10 mouse cellular contexts compared by ENCODE assay signal in genomic region chr3:29739292-29739691, GRCm38 (mm10).
A peak's percentile ranks its signal among the peaks of the same experiment; 100 is the strongest.
DNase-seq lines count a peak whose midpoint lies in the region; ATAC-seq and TF ChIP-seq lines count a peak whose summit lies in the region.
"Had no signal": no experiment of that assay in that cellular context is flagged by ENCODE, and none has a peak within 500 bp of the region (broad histone marks: within the 10 kb centered on the region; RNA-seq: fewer than 3 reads in every experiment).

No protein-coding gene starts in this region.

- H3K4me1 ChIP-seq in hindbrain, postnatal 0 days (ENCODE audit: insufficient read depth, low read length) = no peaks in the 10 kb centered on the region
- H3K4me1 ChIP-seq in hindbrain, embryonic 12.5 days = no peaks in the 10 kb centered on the region
- no peaks in the 10 kb centered on the region for H3K4me1 ChIP-seq in midbrain, embryonic 14.5 days (ENCODE audit: control insufficient read depth, insufficient read depth, low read length)
- H3K4me1 ChIP-seq in midbrain, embryonic 10.5 days = peaks cover under 1% of the 10 kb centered on the region; the same call in 1 of the 2 replicates
- H3K4me1 ChIP-seq: lung, embryonic 15.5 days had no signal

- no peak for ATAC-seq in hindbrain, postnatal 0 days
- ATAC-seq in hindbrain, embryonic 12.5 days (ENCODE audit: low FRiP score) = no peak
- ATAC-seq in midbrain, embryonic 14.5 days (ENCODE audit: low FRiP score, low TSS enrichment) = no peak
- ATAC-seq in megakaryocyte progenitor cell, adult 5-6 weeks (replicated peaks; ENCODE audit: poor library complexity) = no peak

- H3K9me3 ChIP-seq in hindbrain, postnatal 0 days (ENCODE audit: low read length) = no peaks in the 10 kb centered on the region
- H3K9me3 ChIP-seq in hindbrain, embryonic 12.5 days (replicated peaks) = no peaks in the 10 kb centered on the region
- H3K9me3 ChIP-seq in midbrain, embryonic 14.5 days (ENCODE audit: control insufficient read depth, low read length) = no peaks in the 10 kb centered on the region
- no peaks in the 10 kb centered on the region for H3K9me3 ChIP-seq in midbrain, embryonic 10.5 days (replicated peaks)
- H3K9me3 ChIP-seq: lung, embryonic 15.5 days had no signal

- no peak overlapping the region for H3K4me2 ChIP-seq in hindbrain, postnatal 0 days (ENCODE audit: low read depth, low read length)
- no peak overlapping the region for H3K4me2 ChIP-seq in hindbrain, embryonic 12.5 days (replicated peaks)
- no peak overlapping the region for H3K4me2 ChIP-seq in midbrain, embryonic 14.5 days (ENCODE audit: low read length)
- H3K4me2 ChIP-seq: lung, embryonic 15.5 days had no signal

- no peak overlapping the region for H3K4me3 ChIP-seq in hindbrain, postnatal 0 days (ENCODE audit: low read length)
- H3K4me3 ChIP-seq in hindbrain, embryonic 12.5 days = no peak overlapping the region
- no peak overlapping the region for H3K4me3 ChIP-seq in midbrain, embryonic 14.5 days (replicated peaks; ENCODE audit: low read depth, low read length)
- H3K4me3 ChIP-seq in midbrain, embryonic 10.5 days = no peak overlapping the region
- H3K4me3 ChIP-seq: lung, embryonic 15.5 days had no signal

- 35% methylated on average over 5 of the region's 5 CpGs for WGBS in hindbrain, postnatal 0 days
- 35% methylated on average over 5 of the region's 5 CpGs for WGBS in hindbrain, embryonic 12.5 days
- 31% methylated on average over 5 of the region's 5 CpGs for WGBS in midbrain, embryonic 14.5 days
- 34% methylated on average over 5 of the region's 5 CpGs for WGBS in midbrain, embryonic 10.5 days

- peak; percentile 73 for DNase-seq in hindbrain, postnatal 0 days (ENCODE audit: low spot score)
- DNase-seq in midbrain, embryonic 14.5 days = peak; percentile 78
- no peak for DNase-seq in midbrain, embryonic 10.5 days (ENCODE audit: low spot score)
- peak; percentile 73 for DNase-seq in embryo, embryonic 10.5 days (ENCODE audit: low spot score)
- peak; percentile 27 for DNase-seq in right cerebral cortex, postnatal 14 days
- DNase-seq in urinary bladder, postnatal 4 days (ENCODE audit: low spot score in 2 of 2) = no peak
- DNase-seq: cerebellum, adult 8-10 months had no signal

- H3K9ac ChIP-seq in hindbrain, postnatal 0 days (replicated peaks; ENCODE audit: low read length) = no peak overlapping the region
- no peak overlapping the region for H3K9ac ChIP-seq in hindbrain, embryonic 12.5 days
- H3K9ac ChIP-seq in midbrain, embryonic 14.5 days (replicated peaks; ENCODE audit: low read length) = no peak overlapping the region
- H3K9ac ChIP-seq: lung, embryonic 15.5 days had no signal

- no peaks in the 10 kb centered on the region for H3K27me3 ChIP-seq in hindbrain, postnatal 0 days (ENCODE audit: insufficient read depth, low read length)
- H3K27me3 ChIP-seq in hindbrain, embryonic 12.5 days = no peaks in the 10 kb centered on the region
- H3K27me3 ChIP-seq in midbrain, embryonic 14.5 days (ENCODE audit: control insufficient read depth, insufficient read depth, low read length) = no peaks in the 10 kb centered on the region
- no peaks in the 10 kb centered on the region for H3K27me3 ChIP-seq in midbrain, embryonic 10.5 days (ENCODE audit: low read depth, poor library complexity, severe bottlenecking)
- H3K27me3 ChIP-seq: lung, embryonic 15.5 days had no signal

- TF ChIP-seq CTCF in hindbrain, postnatal 0 days (IDR thresholded peaks at IDR 0.05; ENCODE audit: low read depth) = peak; percentile 61

- H3K27ac ChIP-seq in hindbrain, postnatal 0 days = no peak overlapping the region
- H3K27ac ChIP-seq in hindbrain, embryonic 12.5 days = no peak overlapping the region
- no peak overlapping the region for H3K27ac ChIP-seq in midbrain, embryonic 14.5 days (replicated peaks; ENCODE audit: low read depth, low read length)
- no peak overlapping the region for H3K27ac ChIP-seq in midbrain, embryonic 10.5 days (replicated peaks)
- H3K27ac ChIP-seq: lung, embryonic 15.5 days had no signal

- H3K36me3 ChIP-seq in hindbrain, postnatal 0 days (ENCODE audit: insufficient read depth, low read length) = no peaks in the 10 kb centered on the region
- no peaks in the 10 kb centered on the region for H3K36me3 ChIP-seq in hindbrain, embryonic 12.5 days
- H3K36me3 ChIP-seq in midbrain, embryonic 14.5 days (ENCODE audit: control insufficient read depth, insufficient read depth, low read length) = no peaks in the 10 kb centered on the region
- no peaks in the 10 kb centered on the region for H3K36me3 ChIP-seq in midbrain, embryonic 10.5 days
- H3K36me3 ChIP-seq: lung, embryonic 15.5 days had no signal

Comparison
In these comparisons a context has a peak if more than half of its experiments do, and no peak if none do; other contexts are left out.
1. DNase-seq: peak in hindbrain, postnatal 0 days (single experiment), midbrain, embryonic 14.5 days (single experiment), embryo, embryonic 10.5 days (single experiment) and right cerebral cortex, postnatal 14 days (single experiment); none in midbrain, embryonic 10.5 days (single experiment) and urinary bladder, postnatal 4 days (0 of 2).